Mouse (Mus musculus) adrenal gland, adult (tissue): ENCODE results near the gene Gm20850.
"Not testable (repeated sequence)": the region's sequence is repeated elsewhere in the genome, so short reads cannot be mapped to it uniquely, and the experiment has no call there.

ENCODE experiments used
- DNase-seq, 2 experiments: peaks; one replicate each; pipeline ENCODE4 v3.0.0; 2022 to 2023; ENCODE audit warnings: low spot score in 1 of 2; ENCODE audit not compliant: inconsistent age in 2 of 2

The Gm20850 gene

DNA sequence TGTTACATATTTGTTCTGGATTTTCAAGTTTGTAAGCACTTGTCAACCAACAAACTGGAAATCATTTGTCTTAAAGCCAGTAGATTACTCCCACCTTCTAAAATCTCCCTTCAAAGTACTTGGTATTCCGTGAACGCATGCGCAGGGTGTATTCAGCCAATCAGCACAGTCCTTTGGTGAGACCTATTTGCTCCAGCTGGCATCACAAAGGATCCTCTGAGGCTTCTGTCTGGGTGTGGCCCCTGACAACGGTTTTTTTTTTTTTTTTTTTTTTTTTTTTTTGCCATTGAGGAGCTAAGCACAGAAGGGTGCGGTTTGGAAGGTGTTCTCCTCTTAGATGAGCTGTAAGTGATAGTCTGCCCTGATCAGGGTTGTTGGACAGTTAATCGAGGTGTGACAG is at the start of gene Gm20850:
Gene Gm20850 (plus strand): TSS at position 301 of the 400 bp plus-strand sequence.
- DNase-seq: not testable (repeated sequence)
